Mouse (Mus musculus): ENCODE measurements around the gene Zfp825.
"Not testable (repeated sequence)": the region's sequence is repeated elsewhere in the genome, so short reads cannot be mapped to it uniquely, and the experiment has no call there.

The Zfp825 gene

GRCm38 (mm10) chr13:74493911-74494679 is at the start of gene Zfp825:
Gene Zfp825 (minus strand): TSS chr13:74493992.
- peak; percentile 84 for DNase-seq (ENCODE audit: low spot score)

- not testable (repeated sequence) for DNase-seq (ENCODE audit: low spot score)
Measured at GRCm38 (mm10) chr13:74535418-74535817, 41.6 kb upstream of the Zfp825 start.

- peak; percentile 36 for DNase-seq (ENCODE audit: low spot score)
Measured at GRCm38 (mm10) chr13:74534864-74535263, 41.1 kb upstream of the Zfp825 start.

- DNase-seq (ENCODE audit: low spot score), result no peak
Measured at GRCm38 (mm10) chr13:74534096-74534495, 40.3 kb upstream of the Zfp825 start.

- not testable (repeated sequence) for DNase-seq (ENCODE audit: low spot score)
Measured at GRCm38 (mm10) chr13:74531251-74531650, 37.5 kb upstream of the Zfp825 start.

GRCm38 (mm10) chr13:74529372-74529715 is 35.6 kb upstream of the Zfp825 start:
- not testable (repeated sequence) for DNase-seq (ENCODE audit: low spot score)

GRCm38 (mm10) chr13:74528519-74529371 is 35.0 kb upstream of the Zfp825 start:
- DNase-seq (ENCODE audit: low spot score), result not testable (repeated sequence)

- peak; percentile 82 for DNase-seq (ENCODE audit: low spot score)
Measured at GRCm38 (mm10) chr13:74522481-74523237, 28.9 kb upstream of the Zfp825 start.

GRCm38 (mm10) chr13:74522141-74522480 is 28.3 kb upstream of the Zfp825 start:
- DNase-seq (ENCODE audit: low spot score), result not testable (repeated sequence)

GRCm38 (mm10) chr13:74507981-74508380 is 14.2 kb upstream of the Zfp825 start:
- peak; percentile 22 for DNase-seq (ENCODE audit: low spot score)

- not testable (repeated sequence) for DNase-seq (ENCODE audit: low spot score)
Measured at GRCm38 (mm10) chr13:74502851-74503250, 9.1 kb upstream of the Zfp825 start.

- DNase-seq (ENCODE audit: low spot score), result not testable (repeated sequence)
Measured at GRCm38 (mm10) chr13:74499696-74500095, 5.9 kb upstream of the Zfp825 start.

- DNase-seq (ENCODE audit: low spot score), result not testable (repeated sequence)
Measured at GRCm38 (mm10) chr13:74484326-74484725, 9.5 kb downstream of the Zfp825 start.

- DNase-seq (ENCODE audit: low spot score), result not testable (repeated sequence)
Measured at GRCm38 (mm10) chr13:74471468-74471867, 22.3 kb downstream of the Zfp825 start.

GRCm38 (mm10) chr13:74462699-74463385 is 30.9 kb downstream of the Zfp825 start:
- DNase-seq (ENCODE audit: low spot score), result peak; percentile 90

GRCm38 (mm10) chr13:74462318-74462698 is 31.5 kb downstream of the Zfp825 start:
- DNase-seq (ENCODE audit: low spot score), result not testable (repeated sequence)

- DNase-seq (ENCODE audit: low spot score), result no peak
Measured at GRCm38 (mm10) chr13:74439895-74440294, 53.9 kb downstream of the Zfp825 start.
